Mouse (Mus musculus): ENCODE results near the gene Tnfrsf13b.
"Not testable (repeated sequence)": the region's sequence is repeated elsewhere in the genome, so short reads cannot be mapped to it uniquely, and the experiment has no call there.

Tnfrsf13b gene

GRCm38 (mm10) chr11:61127421-61128055 lies 983 bp downstream of the Tnfrsf13b start:
- no peak for DNase-seq (ENCODE audit: low read depth)

- no peak for DNase-seq (ENCODE audit: low read depth)
Measured at GRCm38 (mm10) chr11:61129305-61129704, 2.8 kb downstream of the Tnfrsf13b start.

DNA sequence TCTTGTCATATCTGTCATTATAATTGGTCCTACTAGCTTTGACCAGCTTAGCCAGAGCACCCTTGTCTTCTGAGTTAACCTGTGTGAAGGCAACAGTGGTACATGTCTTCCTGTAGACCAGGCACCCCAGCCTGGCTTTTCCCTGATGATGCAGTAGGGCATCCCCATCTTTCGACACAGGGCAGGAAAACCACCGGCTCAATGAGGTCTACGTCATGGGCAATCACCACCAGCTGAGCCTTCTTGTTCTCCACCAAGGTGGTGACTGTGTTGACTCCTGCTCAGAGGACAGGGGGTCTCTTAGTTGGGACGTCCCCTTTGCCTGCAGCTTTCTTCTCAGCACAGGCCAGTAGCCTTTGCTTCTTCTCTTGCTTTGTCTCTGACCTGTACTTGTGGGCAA lies 4.1 kb downstream of the Tnfrsf13b start:
- not testable (repeated sequence) for DNase-seq (ENCODE audit: low read depth)

DNA sequence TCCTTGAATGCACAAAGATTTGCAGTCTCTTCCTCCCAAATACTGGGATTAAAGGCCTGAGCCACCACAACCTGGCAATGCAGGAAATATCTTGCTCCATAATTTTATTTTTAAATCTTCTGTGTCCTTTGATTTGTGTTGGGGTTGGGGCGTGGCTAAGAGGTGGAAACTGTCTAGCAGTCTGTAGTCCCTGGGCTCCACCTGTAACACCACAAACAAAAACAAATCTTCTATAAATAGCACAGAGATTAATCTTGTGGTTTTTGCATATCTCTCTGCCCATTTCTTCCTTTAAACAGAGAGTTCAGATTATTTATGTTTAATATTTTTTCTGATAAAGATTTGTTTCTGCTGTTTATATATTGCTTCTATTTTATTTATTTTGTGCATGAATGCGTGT lies 6.4 kb downstream of the Tnfrsf13b start:
- no peak for DNase-seq (ENCODE audit: low read depth)

- DNase-seq (ENCODE audit: low read depth) = no peak
Measured at GRCm38 (mm10) chr11:61141693-61142092, 15.1 kb downstream of the Tnfrsf13b start.

DNA sequence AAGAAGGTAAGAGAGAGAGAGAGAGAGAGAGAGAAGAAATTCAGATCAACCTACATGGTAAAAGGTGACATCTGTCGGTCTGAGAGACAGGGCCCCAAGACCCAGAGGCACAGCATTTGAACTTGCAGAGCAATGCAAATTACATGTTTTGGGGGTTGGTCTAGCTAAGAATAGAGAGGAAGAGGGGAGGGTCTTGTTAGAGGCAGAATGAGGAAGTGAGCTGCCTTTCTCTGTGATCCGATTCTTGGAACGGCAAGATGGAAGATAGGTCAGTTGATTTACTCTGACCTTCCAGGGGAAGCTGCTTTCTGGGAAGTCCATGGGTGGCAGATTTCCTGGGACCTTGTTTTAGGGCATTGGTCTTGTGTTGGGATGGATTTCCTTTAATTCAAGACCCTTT lies 15.7 kb downstream of the Tnfrsf13b start:
- peak; percentile 74 for DNase-seq (ENCODE audit: low read depth)

GRCm38 (mm10) chr11:61142941-61143530 lies 16.5 kb downstream of the Tnfrsf13b start:
- DNase-seq (ENCODE audit: low read depth) = peak; percentile 41

DNA sequence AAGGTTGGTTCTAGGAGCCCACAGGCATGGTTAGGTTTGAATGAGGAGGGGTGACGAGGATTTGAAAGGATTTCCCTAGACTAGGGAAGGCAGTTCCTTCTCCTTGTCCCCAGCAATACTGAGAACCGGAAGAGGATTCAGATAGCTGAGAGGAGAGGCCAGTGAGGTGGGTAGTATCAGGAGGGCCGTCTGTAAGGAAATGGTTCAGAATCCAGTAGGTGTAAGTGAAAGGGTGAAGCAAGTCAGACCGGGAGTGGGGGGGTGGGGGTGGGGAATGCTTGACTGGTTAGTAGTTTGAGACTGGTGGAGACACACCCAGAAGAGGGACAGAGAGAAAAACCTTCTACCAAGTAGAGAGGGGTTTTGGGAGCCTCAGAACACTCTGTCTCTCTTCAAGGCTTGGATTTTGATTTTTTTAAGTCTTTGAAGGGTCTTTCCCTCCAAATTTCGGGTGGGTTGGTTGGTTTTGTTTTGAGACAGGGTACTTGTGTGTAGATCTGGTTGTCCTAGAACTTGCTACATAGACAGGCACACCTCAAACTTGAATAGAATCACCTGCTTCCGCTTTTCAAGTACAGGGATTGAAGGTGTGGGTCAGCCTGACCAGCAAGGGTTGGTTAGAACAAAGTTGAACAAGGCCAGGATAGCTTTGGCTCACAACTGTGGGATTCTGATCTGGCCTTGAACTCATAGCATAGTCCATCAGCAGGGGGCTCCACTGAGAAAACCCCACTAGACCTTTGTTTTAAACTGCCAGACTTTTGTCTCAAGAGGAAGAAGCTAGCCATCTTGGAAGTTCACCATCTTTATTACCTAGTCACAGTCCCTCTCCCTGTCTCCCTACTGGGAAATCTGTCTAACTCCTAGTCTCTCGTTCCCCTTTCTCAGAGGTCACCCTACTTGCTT lies 17.3 kb downstream of the Tnfrsf13b start:
- DNase-seq (ENCODE audit: low read depth) = peak; percentile 67

GRCm38 (mm10) chr11:61145551-61145950 lies 19.0 kb downstream of the Tnfrsf13b start:
- no peak for DNase-seq (ENCODE audit: low read depth)

DNA sequence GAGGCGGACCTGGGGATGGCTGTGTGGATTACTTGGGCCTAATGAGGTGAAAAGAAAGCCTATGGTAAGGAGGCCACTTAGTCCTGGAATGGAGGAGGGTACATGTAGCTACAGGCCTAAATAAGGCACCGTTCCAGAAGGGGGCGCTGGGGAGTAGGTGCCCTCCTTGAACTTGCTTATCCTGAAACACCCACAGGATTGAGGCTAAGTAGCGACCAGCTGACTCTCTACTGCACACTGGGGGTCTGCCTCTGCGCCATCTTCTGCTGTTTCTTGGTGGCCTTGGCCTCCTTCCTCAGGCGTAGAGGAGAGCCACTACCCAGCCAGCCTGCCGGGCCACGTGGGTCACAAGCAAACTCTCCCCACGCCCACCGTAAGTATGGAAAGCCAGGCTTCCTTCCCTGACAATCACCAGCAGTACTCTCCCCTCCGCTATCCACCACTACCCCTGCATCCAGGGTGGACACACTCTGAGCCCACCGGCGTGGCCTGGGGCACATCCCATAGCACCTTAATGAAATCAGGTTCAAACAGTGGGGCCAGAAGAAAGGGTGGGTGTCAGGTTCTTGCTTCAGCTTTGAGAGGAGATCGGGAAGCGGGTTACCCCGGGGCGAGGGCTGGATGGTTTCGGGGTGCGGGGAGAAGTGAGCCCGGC lies 20.2 kb downstream of the Tnfrsf13b start:
- DNase-seq (ENCODE audit: low read depth) = peak; percentile 45

DNA sequence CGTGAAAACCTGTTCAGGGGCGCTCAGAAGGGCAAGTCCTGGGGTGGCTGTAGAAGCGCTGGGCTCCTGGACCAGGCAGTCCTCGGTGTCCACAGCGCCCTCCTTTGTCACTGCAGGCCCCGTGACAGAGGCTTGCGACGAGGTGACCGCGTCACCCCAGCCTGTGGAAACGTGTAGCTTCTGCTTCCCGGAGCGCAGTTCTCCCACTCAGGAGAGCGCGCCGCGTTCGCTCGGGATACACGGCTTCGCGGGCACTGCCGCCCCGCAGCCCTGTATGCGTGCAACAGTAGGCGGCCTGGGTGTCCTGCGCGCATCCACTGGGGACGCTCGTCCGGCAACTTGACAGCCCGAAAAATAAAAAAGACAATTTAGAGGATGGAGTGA lies 20.7 kb downstream of the Tnfrsf13b start:
- DNase-seq (ENCODE audit: low read depth) = no peak

DNA sequence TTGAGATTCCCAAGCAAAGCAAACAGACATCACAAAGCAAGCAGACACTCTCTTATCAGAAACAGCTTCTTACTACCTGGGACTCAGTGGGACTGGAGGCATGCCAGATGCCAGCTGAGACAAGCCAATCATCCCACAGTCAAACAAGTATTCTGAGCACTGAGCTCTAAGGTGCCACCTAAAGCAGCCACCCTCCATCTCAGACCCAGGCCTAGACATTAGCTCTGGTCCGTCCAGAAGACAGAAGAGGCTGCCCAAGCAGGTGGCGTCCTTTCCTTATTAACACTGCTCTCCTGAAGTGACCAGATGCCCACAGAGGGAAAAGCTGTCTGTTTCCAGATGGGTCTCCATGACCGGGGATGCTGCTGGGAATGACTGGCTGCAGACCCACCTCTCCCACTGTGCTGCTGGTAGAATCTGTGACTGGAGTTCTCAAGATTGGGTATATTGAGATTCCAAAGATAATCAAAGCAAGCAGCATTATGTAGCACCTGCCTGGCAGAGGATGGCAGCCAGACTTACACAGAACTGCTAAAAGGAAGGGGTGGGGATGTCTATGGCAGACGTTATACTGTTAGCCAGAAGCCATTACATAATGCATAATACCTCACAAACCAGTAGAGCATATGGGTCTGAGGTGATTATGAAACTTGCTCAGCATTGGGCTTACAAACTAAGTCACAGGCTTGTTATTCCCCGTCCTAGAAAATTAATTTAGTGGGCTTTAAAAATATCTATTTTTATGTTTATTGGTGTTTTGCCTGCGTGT lies 23.9 kb downstream of the Tnfrsf13b start:
- no peak for DNase-seq (ENCODE audit: low read depth)

- DNase-seq (ENCODE audit: low read depth) = peak; percentile 49
Measured at GRCm38 (mm10) chr11:61155727-61156126, 29.2 kb downstream of the Tnfrsf13b start.

DNA sequence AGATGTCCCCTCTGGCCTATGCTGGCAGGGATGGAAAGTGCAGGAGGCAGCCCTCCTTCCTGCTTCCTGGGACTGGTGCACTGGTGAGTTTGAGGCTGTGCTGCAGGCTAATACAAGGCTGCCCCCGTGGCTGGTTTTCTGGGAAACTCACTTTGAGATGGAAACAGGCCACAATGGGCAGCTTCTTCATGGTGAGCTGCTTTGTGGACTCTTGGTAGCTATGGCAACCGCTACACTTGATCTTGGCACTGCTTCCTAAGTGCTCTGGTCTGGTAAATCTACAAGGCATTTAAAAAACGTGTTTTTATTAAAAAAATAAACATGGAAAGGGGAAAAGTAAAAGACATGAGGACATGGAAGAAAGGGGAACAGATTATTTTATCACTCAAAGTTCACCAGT lies 31.6 kb downstream of the Tnfrsf13b start:
- no peak for DNase-seq (ENCODE audit: low read depth)

DNA sequence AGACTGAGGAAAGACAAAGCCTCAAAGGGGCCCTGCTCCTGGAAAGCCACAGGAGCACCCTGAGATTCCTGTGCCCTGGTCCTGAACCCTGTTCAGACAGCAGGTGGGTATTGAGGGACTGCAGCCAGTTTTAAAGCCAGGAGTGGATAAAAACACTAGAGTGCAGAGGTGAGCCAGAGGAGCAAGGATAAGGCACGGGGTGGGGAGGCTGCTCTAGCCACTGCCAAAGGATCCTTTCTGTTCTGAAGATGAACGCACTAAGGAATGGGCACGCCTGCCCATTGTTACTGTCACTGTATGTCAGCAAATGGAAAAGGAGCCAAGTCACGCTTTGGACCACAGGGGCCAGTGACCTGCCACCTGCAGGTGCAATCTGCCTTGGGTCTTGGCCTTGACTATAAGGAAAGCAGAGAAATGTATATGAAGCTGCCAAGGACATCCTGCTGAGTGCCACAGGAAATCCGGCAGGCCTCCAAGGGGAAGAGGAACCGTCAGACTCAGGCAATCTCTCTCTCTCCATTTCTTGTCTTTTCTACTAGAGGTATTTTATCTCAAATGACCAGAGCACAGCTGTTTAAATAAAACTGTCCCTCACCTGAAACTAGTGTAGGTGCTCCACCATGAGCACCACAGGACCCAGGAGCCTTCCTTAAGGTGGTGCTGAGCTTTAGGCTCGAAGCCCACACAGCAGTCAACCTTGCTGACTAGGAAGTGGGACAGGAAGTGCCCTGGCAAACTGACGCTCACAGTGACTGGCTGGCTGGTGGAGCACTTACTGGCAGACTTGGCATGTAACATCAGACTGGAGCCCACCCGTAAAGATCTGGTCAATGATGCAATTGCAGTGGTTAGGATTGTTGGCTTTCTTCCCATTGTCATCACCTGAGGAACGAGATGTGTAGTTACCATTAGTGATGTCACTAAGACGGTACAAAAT lies 33.5 kb downstream of the Tnfrsf13b start:
- DNase-seq (ENCODE audit: low read depth) = peak; percentile 47

DNA sequence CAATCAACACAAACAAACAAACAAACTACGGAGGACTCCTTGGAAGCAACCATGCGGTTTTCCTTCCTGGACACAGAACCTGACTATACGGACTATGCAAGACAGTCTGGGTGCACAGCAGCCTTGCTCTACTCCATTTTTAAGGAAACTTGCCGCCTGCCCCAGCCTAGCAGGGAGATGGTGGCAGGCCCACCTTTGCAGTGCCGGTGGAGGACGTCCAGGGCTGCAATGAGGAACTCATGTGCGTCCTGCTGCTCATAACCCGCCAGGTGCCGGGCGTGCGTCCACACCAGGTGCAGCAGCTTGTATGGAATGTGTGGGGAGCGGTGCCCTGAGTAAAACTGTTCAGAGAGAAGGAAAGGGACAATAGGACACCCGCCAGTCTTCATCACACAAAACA lies 34.6 kb downstream of the Tnfrsf13b start:
- no peak for DNase-seq (ENCODE audit: low read depth)

DNA sequence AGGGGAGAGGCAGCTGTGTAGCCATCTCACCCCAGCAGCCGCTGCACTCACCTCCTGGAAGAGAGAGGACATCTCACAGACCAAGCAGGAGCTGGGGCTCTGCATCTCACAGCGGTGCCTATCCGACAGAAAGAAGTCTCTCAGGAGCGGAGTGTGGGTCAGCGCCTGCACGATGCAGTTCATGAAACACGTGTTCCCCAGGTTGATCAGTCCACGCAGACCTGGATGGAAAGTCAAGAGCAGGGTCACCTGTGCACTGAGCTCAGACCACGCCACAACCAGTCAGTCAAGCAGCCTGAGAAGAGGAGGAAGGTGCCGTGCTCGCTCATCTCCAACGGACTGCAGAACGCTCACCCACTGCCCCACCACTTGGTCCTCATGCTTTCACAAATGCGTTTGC lies 36.2 kb downstream of the Tnfrsf13b start:
- no peak for DNase-seq (ENCODE audit: low read depth)

- DNase-seq (ENCODE audit: low read depth) = no peak
Measured at GRCm38 (mm10) chr11:61163341-61163740, 36.8 kb downstream of the Tnfrsf13b start.

- DNase-seq (ENCODE audit: low read depth) = no peak
Measured at GRCm38 (mm10) chr11:61164366-61164765, 37.8 kb downstream of the Tnfrsf13b start.

DNA sequence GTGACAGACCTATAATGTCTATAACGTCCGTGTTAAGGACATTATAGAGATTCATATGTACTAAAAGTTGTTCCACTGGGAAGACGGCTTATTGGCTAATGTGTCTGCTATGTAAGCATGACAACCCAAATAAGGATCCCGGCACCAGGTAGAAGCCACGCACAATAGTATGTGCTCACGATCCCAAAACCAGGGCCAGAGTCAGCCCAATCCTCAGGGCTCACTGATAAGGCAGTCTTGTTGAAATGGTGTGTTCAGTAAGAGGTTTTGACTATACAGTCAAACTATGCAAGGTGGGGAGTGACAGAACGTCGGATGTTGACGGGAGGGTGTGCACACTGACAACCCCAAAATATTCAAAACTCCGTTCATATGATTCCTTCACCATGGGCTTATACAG lies 38.3 kb downstream of the Tnfrsf13b start:
- no peak for DNase-seq (ENCODE audit: low read depth)

DNA sequence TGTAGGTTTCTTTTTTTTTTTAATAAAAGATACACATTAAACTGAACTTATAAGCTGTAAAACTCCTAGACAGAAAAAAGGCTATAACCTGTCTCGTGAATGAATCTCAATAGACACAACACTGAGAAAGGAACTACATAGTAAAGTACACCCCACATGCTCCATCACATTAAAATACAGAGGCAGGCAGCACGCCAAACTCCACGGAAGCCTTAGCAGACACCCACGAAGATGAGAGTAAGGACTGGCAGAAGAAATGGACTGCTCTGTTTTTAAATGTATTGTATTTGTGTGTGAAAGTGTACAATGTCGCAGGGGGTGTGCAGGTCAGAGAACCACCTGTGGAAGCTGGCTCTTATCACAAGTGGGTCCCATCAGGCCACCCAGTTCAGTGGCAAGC lies 43.6 kb downstream of the Tnfrsf13b start:
- no peak for DNase-seq (ENCODE audit: low read depth)

All from naive thymus-derived CD4-positive, alpha-beta T cell, adult 2 months (primary cell).